Mouse (Mus musculus) lung, postnatal 4 days (tissue): ENCODE data around the gene Nek6.
A peak's percentile ranks its signal among the peaks of the same experiment; 100 is the strongest.

Source experiments
- DNase-seq, 2 experiments: peaks; one replicate each; pipeline ENCODE4 v3.0.0; 2021

Gene Nek6

GRCm38 (mm10) chr2:38511487-38512307 is at the start of gene Nek6:
Nek6 (plus strand) TSS chr2:38511643.
- DNase-seq, result peak; percentile 79 to 86

GRCm38 (mm10) chr2:38462323-38462722 is 49.1 kb upstream of the Nek6 start:
- DNase-seq, result no peak

- DNase-seq, result no peak
Measured at GRCm38 (mm10) chr2:38468845-38469244, 42.6 kb upstream of the Nek6 start.

- peak in 1 of 2 experiments; percentile 25 for DNase-seq
Measured at GRCm38 (mm10) chr2:38471745-38472144, 39.7 kb upstream of the Nek6 start.

- DNase-seq, result no peak
Measured at GRCm38 (mm10) chr2:38472829-38473228, 38.6 kb upstream of the Nek6 start.

GRCm38 (mm10) chr2:38476871-38477496 is 34.5 kb upstream of the Nek6 start:
- no peak for DNase-seq

GRCm38 (mm10) chr2:38477497-38477873 is 34.0 kb upstream of the Nek6 start:
- no peak for DNase-seq

- DNase-seq, result no peak
Measured at GRCm38 (mm10) chr2:38478683-38479082, 32.8 kb upstream of the Nek6 start.

GRCm38 (mm10) chr2:38479541-38479940 is 31.9 kb upstream of the Nek6 start:
- no peak for DNase-seq

- peak; percentile 66 to 68 for DNase-seq
Measured at GRCm38 (mm10) chr2:38481166-38481778, 30.2 kb upstream of the Nek6 start.

GRCm38 (mm10) chr2:38482122-38482521 is 29.3 kb upstream of the Nek6 start:
- DNase-seq, result no peak

GRCm38 (mm10) chr2:38483058-38483704 is 28.3 kb upstream of the Nek6 start:
- peak; percentile 30 to 34 for DNase-seq

- no peak for DNase-seq
Measured at GRCm38 (mm10) chr2:38484556-38484955, 26.9 kb upstream of the Nek6 start.

- no peak for DNase-seq
Measured at GRCm38 (mm10) chr2:38485409-38485808, 26.0 kb upstream of the Nek6 start.

- DNase-seq, result peak; percentile 88 to 94
Measured at GRCm38 (mm10) chr2:38485957-38486931, 25.2 kb upstream of the Nek6 start.

- no peak for DNase-seq
Measured at GRCm38 (mm10) chr2:38497594-38497993, 13.8 kb upstream of the Nek6 start.

GRCm38 (mm10) chr2:38501606-38502005 is 9.8 kb upstream of the Nek6 start:
- DNase-seq, result no peak

- DNase-seq, result no peak
Measured at GRCm38 (mm10) chr2:38502123-38502522, 9.3 kb upstream of the Nek6 start.

- no peak for DNase-seq
Measured at GRCm38 (mm10) chr2:38502747-38503146, 8.7 kb upstream of the Nek6 start.

- DNase-seq, result peak in 1 of 2 experiments; percentile 59
Measured at GRCm38 (mm10) chr2:38504311-38504710, 7.1 kb upstream of the Nek6 start.

GRCm38 (mm10) chr2:38507181-38507580 is 4.3 kb upstream of the Nek6 start:
- no peak for DNase-seq
